Mouse (Mus musculus) embryo, embryonic 11.5 days (tissue): ENCODE measurements around the gene Pcnt.

Experiments
- DNase-seq: peaks from one replicate; pipeline ENCODE4 v3.0.0-alpha.2; 2012; ENCODE audit warnings: low read depth, low spot score

Pcnt gene

GRCm38 (mm10) chr10:76408520-76408919, 34.1 kb downstream of the Pcnt start:
- DNase-seq, result no peak

- no peak for DNase-seq
Measured at GRCm38 (mm10) chr10:76392596-76392995, 50.0 kb downstream of the Pcnt start.

GRCm38 (mm10) chr10:76391786-76392185, 50.8 kb downstream of the Pcnt start:
- DNase-seq, result peak; percentile 17

- DNase-seq, result no peak
Measured at GRCm38 (mm10) chr10:76391166-76391565, 51.4 kb downstream of the Pcnt start.

- DNase-seq, result no peak
Measured at GRCm38 (mm10) chr10:76374981-76375380, 67.6 kb downstream of the Pcnt start.

- no peak for DNase-seq
Measured at GRCm38 (mm10) chr10:76371736-76372135, 70.8 kb downstream of the Pcnt start.

GRCm38 (mm10) chr10:76368766-76369165, 73.8 kb downstream of the Pcnt start:
- no peak for DNase-seq

- no peak for DNase-seq
Measured at GRCm38 (mm10) chr10:76363233-76363632, 79.4 kb downstream of the Pcnt start.

GRCm38 (mm10) chr10:76358468-76358867, 84.1 kb downstream of the Pcnt start:
- DNase-seq, result no peak

GRCm38 (mm10) chr10:76357286-76357875, 85.2 kb downstream of the Pcnt start:
- no peak for DNase-seq

- no peak for DNase-seq
Measured at GRCm38 (mm10) chr10:76354974-76355373, 87.6 kb downstream of the Pcnt start.

GRCm38 (mm10) chr10:76353986-76354385, 88.6 kb downstream of the Pcnt start:
- DNase-seq, result no peak

- DNase-seq, result no peak
Measured at GRCm38 (mm10) chr10:76351953-76352352, 90.6 kb downstream of the Pcnt start.

GRCm38 (mm10) chr10:76346589-76346988, 96.0 kb downstream of the Pcnt start:
- peak; percentile 24 for DNase-seq

GRCm38 (mm10) chr10:76346043-76346491, 96.5 kb downstream of the Pcnt start:
- no peak for DNase-seq

- no peak for DNase-seq
Measured at GRCm38 (mm10) chr10:76345540-76345902, 97.1 kb downstream of the Pcnt start.

GRCm38 (mm10) chr10:76344711-76345539, 97.7 kb downstream of the Pcnt start, which contains the start of gene Dip2a:
Dip2a (minus strand) TSS chr10:76345291.
- DNase-seq, result peak; percentile 91

- no peak for DNase-seq
Measured at GRCm38 (mm10) chr10:76334350-76334749, 108.2 kb downstream of the Pcnt start.

- no peak for DNase-seq
Measured at GRCm38 (mm10) chr10:76332040-76332439, 110.5 kb downstream of the Pcnt start.

GRCm38 (mm10) chr10:76329093-76329492, 113.5 kb downstream of the Pcnt start:
- no peak for DNase-seq

GRCm38 (mm10) chr10:76328574-76328973, 114.0 kb downstream of the Pcnt start:
- no peak for DNase-seq

- DNase-seq, result peak; percentile 8
Measured at GRCm38 (mm10) chr10:76326304-76327006, 116.1 kb downstream of the Pcnt start.
